Mouse (Mus musculus) thymus, postnatal 0 days (tissue): ENCODE data around the gene Trio. TPM values are rescaled to one million over a fixed set of nuclear protein-coding genes. Genes with fewer than 3 reads are reported as not detected.
A peak's percentile ranks its signal among the peaks of the same experiment; 100 is the strongest.

ENCODE experiments used
- DNase-seq: peaks from one replicate; pipeline ENCODE4 v3.0.0-alpha.2; 2015; ENCODE audit warnings: low spot score
- polyA plus RNA-seq: library from polyadenylated mRNA; unstranded; fragments of >200 nt; fragmentation: Nextera tagmentation; extraction: Ambion mirVana; gene quantifications from 2 replicates; pipeline ENCODE4 v1.2.1, GENCODE M21; 2015

Gene Trio
- polyA plus RNA-seq, 1 experiment from 2014 or later, result 8.0 TPM

- DNase-seq, result peak; percentile 84
These were observed 141.0 kb downstream of the Trio start for GRCm38 (mm10) chr15:27884347-27885250.

- DNase-seq, result no peak
These were observed 141.8 kb downstream of the Trio start for GRCm38 (mm10) chr15:27883881-27884280.

- peak; percentile 73 for DNase-seq
These were observed 142.8 kb downstream of the Trio start for GRCm38 (mm10) chr15:27882898-27883297.

- no peak for DNase-seq
These were observed 147.8 kb downstream of the Trio start for GRCm38 (mm10) chr15:27877831-27878230.

- no peak for DNase-seq
These were observed 149.3 kb downstream of the Trio start for GRCm38 (mm10) chr15:27876327-27876726.

GRCm38 (mm10) chr15:27875753-27876152 lies 149.9 kb downstream of the Trio start:
- DNase-seq, result no peak

- no peak for DNase-seq
These were observed 151.8 kb downstream of the Trio start for GRCm38 (mm10) chr15:27873747-27874320.

GRCm38 (mm10) chr15:27872286-27872685 lies 153.4 kb downstream of the Trio start:
- DNase-seq, result no peak

- no peak for DNase-seq
These were observed 153.9 kb downstream of the Trio start for GRCm38 (mm10) chr15:27871708-27872107.

- no peak for DNase-seq
These were observed 154.4 kb downstream of the Trio start for GRCm38 (mm10) chr15:27871260-27871659.

GRCm38 (mm10) chr15:27869001-27869400 lies 156.6 kb downstream of the Trio start:
- DNase-seq, result no peak

GRCm38 (mm10) chr15:27867831-27868230 lies 157.8 kb downstream of the Trio start:
- no peak for DNase-seq

GRCm38 (mm10) chr15:27866471-27866870 lies 159.2 kb downstream of the Trio start:
- no peak for DNase-seq

GRCm38 (mm10) chr15:27866053-27866452 lies 159.6 kb downstream of the Trio start:
- DNase-seq, result no peak

- DNase-seq, result no peak
These were observed 161.3 kb downstream of the Trio start for GRCm38 (mm10) chr15:27864397-27864796.

- no peak for DNase-seq
These were observed 162.7 kb downstream of the Trio start for GRCm38 (mm10) chr15:27862949-27863348.

GRCm38 (mm10) chr15:27860439-27860838 lies 165.2 kb downstream of the Trio start:
- no peak for DNase-seq

GRCm38 (mm10) chr15:27859590-27859989 lies 166.1 kb downstream of the Trio start:
- peak; percentile 30 for DNase-seq

GRCm38 (mm10) chr15:27859115-27859514 lies 166.5 kb downstream of the Trio start:
- peak; percentile 36 for DNase-seq

GRCm38 (mm10) chr15:27858179-27858819 lies 167.3 kb downstream of the Trio start:
- no peak for DNase-seq

- no peak for DNase-seq
These were observed 168.4 kb downstream of the Trio start for GRCm38 (mm10) chr15:27857242-27857641.
